Mouse (Mus musculus) heart, embryonic 14.5 days (tissue): ENCODE measurements around the gene Rgs16. TPM values are rescaled to one million over a fixed set of nuclear protein-coding genes. Genes with fewer than 3 reads are reported as not detected.

ENCODE experiments used
- ATAC-seq: fragments of 200-750 bp; cut with Nextera tagmentation; 2 replicates; pipeline ENCODE4 v1.8.0; 2017; ENCODE audit warnings: low read depth, moderate TSS enrichment; ENCODE audit not compliant: insufficient number of reproducible peaks, insufficient read depth, low FRiP score
- H3K27ac ChIP-seq, 2 experiments: fragments of 200-500 bp in 1 of 2; fragments of 300-500 bp in 1 of 2; sonication (generic) in 1 of 2; replicated peaks in 1 of 2; 2 replicates each; pipeline ENCODE4 v1.5.1; 2012 to 2014; ENCODE audit warnings: low read depth in 2 of 2, low read length in 2 of 2, control low read depth in 1 of 2, mild to moderate bottlenecking in 1 of 2, mixed read lengths in 1 of 2; ENCODE audit not compliant: control insufficient read depth in 1 of 2, insufficient read depth in 1 of 2
- H3K27me3 ChIP-seq: fragments of 300-500 bp; sonication (generic); 2 replicates; pipeline ENCODE4 v1.6.1; 2014; ENCODE audit warnings: mild to moderate bottlenecking, low read length, control low read depth; ENCODE audit not compliant: control insufficient read depth, insufficient read depth
- H3K36me3 ChIP-seq: fragments of 300-500 bp; sonication (generic); 2 replicates; pipeline ENCODE4 v1.6.1; 2014; ENCODE audit warnings: mild to moderate bottlenecking, control low read depth, low read length, mixed read lengths; ENCODE audit not compliant: control insufficient read depth, insufficient read depth
- H3K4me1 ChIP-seq, 2 experiments: fragments of 200-500 bp in 1 of 2; fragments of 300-500 bp in 1 of 2; sonication (generic) in 1 of 2; 2 replicates each; pipeline ENCODE4 v1.6.1; 2012 to 2014; ENCODE audit warnings: low read length in 2 of 2, control low read depth in 1 of 2, mixed read lengths in 1 of 2; ENCODE audit not compliant: control insufficient read depth in 2 of 2, insufficient read depth in 2 of 2
- H3K4me2 ChIP-seq: fragments of 300-500 bp; sonication (generic); 2 replicates; pipeline ENCODE4 v1.6.1; 2014; ENCODE audit warnings: mild to moderate bottlenecking, low read length
- H3K4me3 ChIP-seq, 2 experiments: fragments of 200-500 bp in 1 of 2; fragments of 300-500 bp in 1 of 2; sonication (generic) in 1 of 2; 2 replicates each; pipeline ENCODE4 v1.5.1; 2012 to 2014; ENCODE audit warnings: low read length in 2 of 2, mild to moderate bottlenecking in 2 of 2, control low read depth in 1 of 2, low read depth in 1 of 2, moderate library complexity in 1 of 2; ENCODE audit not compliant: control insufficient read depth in 1 of 2, insufficient read depth in 1 of 2
- H3K9ac ChIP-seq: fragments of 300-500 bp; sonication (generic); 2 replicates; pipeline ENCODE4 v1.6.1; 2014; ENCODE audit warnings: mild to moderate bottlenecking, low read length
- H3K9me3 ChIP-seq: fragments of 300-500 bp; sonication (generic); 2 replicates; pipeline ENCODE4 v1.6.1; 2016; ENCODE audit warnings: low read length, control low read depth; ENCODE audit not compliant: control insufficient read depth
- WGBS: fragments of 180-500 bp; shearing (Covaris S2); extraction: QIAGEN DNeasy Blood & Tissue Kit; methylation state at CpG from one replicate; pipeline ENCODE4 v1.1.7; 2014; 5-methylcytosine and 5-hydroxymethylcytosine counted together
- polyA plus RNA-seq: library from polyadenylated mRNA; unstranded; fragments of >200 nt; fragmentation: Nextera tagmentation; extraction: Ambion mirVana; gene quantifications from 2 replicates; pipeline ENCODE4 v1.2.1, GENCODE M21; 2014

The Rgs16 gene
- polyA plus RNA-seq, 1 experiment from 2014 or later, result 2.2 TPM

- ATAC-seq, result no peak
Observed at GRCm38 (mm10) chr1:153769998-153770775, 30.0 kb downstream of the Rgs16 start.

GRCm38 (mm10) chr1:153770776-153771167, 30.6 kb downstream of the Rgs16 start:
- 84% methylated on average over 1 of the region's 1 CpGs for WGBS
- no peak for ATAC-seq
- no peaks in the 10 kb centered on the region for H3K9me3 ChIP-seq
- no peak overlapping the region for H3K27ac ChIP-seq
- H3K4me3 ChIP-seq, result no peak overlapping the region
- H3K36me3 ChIP-seq, result no peaks in the 10 kb centered on the region
- no peak overlapping the region for H3K9ac ChIP-seq
- H3K4me1 ChIP-seq, result peaks cover 4% of the 10 kb centered on the region in 2 experiments
- no peak overlapping the region for H3K4me2 ChIP-seq
- no peaks in the 10 kb centered on the region for H3K27me3 ChIP-seq

More at GRCm38 (mm10) chr1:153769998-153770775, 30.0 kb downstream of the Rgs16 start:
- Histone ChIP-seq H3K4me1 (peaks cover 4 to 5% of the 10 kb centered on the region in 2 experiments), H3K27me3 (no peaks in the 10 kb centered on the region), H3K36me3 (no peaks in the 10 kb centered on the region), H3K27ac (no peak overlapping the region), H3K4me3 (no peak overlapping the region), H3K4me2 (no peak overlapping the region), H3K9me3 (no peaks in the 10 kb centered on the region), H3K9ac (no peak overlapping the region)
- WGBS, result 77% methylated on average over 10 of the region's 10 CpGs

- H3K9ac ChIP-seq, result no peak overlapping the region
- H3K27ac ChIP-seq, result no peak overlapping the region
- no peak overlapping the region for H3K4me2 ChIP-seq
- H3K4me3 ChIP-seq, result no peak overlapping the region
- no peaks in the 10 kb centered on the region for H3K36me3 ChIP-seq
- no peaks in the 10 kb centered on the region for H3K9me3 ChIP-seq
- no peaks in the 10 kb centered on the region for H3K4me1 ChIP-seq
- WGBS, result 74% methylated on average over 6 of the region's 6 CpGs
- no peaks in the 10 kb centered on the region for H3K27me3 ChIP-seq
- no peak for ATAC-seq
Observed at GRCm38 (mm10) chr1:153775174-153775573, 35.0 kb downstream of the Rgs16 start.

GRCm38 (mm10) chr1:153776257-153776656, 36.1 kb downstream of the Rgs16 start:
- no peak overlapping the region for H3K4me3 ChIP-seq
- ATAC-seq, result no peak
- no peaks in the 10 kb centered on the region for H3K9me3 ChIP-seq
- H3K27me3 ChIP-seq, result no peaks in the 10 kb centered on the region
- H3K4me2 ChIP-seq, result no peak overlapping the region
- no peaks in the 10 kb centered on the region for H3K36me3 ChIP-seq
- no peak overlapping the region for H3K9ac ChIP-seq
- H3K27ac ChIP-seq, result no peak overlapping the region
- H3K4me1 ChIP-seq, result no peaks in the 10 kb centered on the region
- 88% methylated on average over 7 of the region's 7 CpGs for WGBS

GRCm38 (mm10) chr1:153778205-153778604, 38.1 kb downstream of the Rgs16 start:
- Histone ChIP-seq H3K27me3 (no peaks in the 10 kb centered on the region), H3K9ac (no peak overlapping the region), H3K27ac (no peak overlapping the region), H3K4me2 (no peak overlapping the region), H3K4me3 (no peak overlapping the region), H3K9me3 (no peaks in the 10 kb centered on the region), H3K36me3 (no peaks in the 10 kb centered on the region), H3K4me1 (no peaks in the 10 kb centered on the region)
- ATAC-seq, result no peak
- WGBS, result 85% methylated on average over 10 of the region's 10 CpGs

GRCm38 (mm10) chr1:153783339-153783738, 43.2 kb downstream of the Rgs16 start:
- no peak overlapping the region for H3K4me3 ChIP-seq
- H3K36me3 ChIP-seq, result no peaks in the 10 kb centered on the region
- H3K27me3 ChIP-seq, result no peaks in the 10 kb centered on the region
- no peak overlapping the region for H3K4me2 ChIP-seq
- no peak for ATAC-seq
- no peaks in the 10 kb centered on the region for H3K9me3 ChIP-seq
- no peak overlapping the region for H3K9ac ChIP-seq
- H3K27ac ChIP-seq, result no peak overlapping the region
- H3K4me1 ChIP-seq, result no peaks in the 10 kb centered on the region
- WGBS, result 48% methylated on average over 1 of the region's 1 CpGs

DNA sequence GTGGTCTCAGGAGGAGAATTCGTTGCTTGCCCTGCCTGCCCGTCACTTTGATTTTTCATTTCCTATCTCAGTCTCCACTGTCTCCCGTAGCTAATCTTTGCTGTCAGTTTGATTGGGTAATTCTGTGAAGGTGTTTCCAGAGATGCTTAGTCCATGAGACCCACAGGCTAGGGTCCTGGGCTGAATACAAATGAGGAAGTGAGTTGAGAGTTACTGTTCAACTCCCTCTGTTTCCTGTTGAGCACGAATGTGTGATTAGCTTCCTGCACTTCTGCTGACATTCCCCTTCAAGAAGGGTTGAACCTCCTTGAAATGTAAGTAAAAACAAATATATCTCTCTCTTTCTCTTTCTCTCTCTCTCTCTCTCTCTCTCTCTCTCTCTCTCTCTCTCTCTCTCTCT, 45.5 kb downstream of the Rgs16 start:
- Histone ChIP-seq H3K36me3 (no peaks in the 10 kb centered on the region), H3K4me3 (no peak overlapping the region), H3K27me3 (no peaks in the 10 kb centered on the region), H3K9ac (no peak overlapping the region), H3K9me3 (no peaks in the 10 kb centered on the region), H3K4me2 (no peak overlapping the region), H3K27ac (no peak overlapping the region), H3K4me1 (no peaks in the 10 kb centered on the region)
- ATAC-seq, result no peak
- WGBS, result 46% methylated on average over 4 of the region's 4 CpGs

- WGBS, result 55% methylated on average over 2 of the region's 2 CpGs
- Histone ChIP-seq H3K4me1 (no peaks in the 10 kb centered on the region), H3K9me3 (no peaks in the 10 kb centered on the region), H3K9ac (no peak overlapping the region), H3K4me2 (no peak overlapping the region), H3K4me3 (no peak overlapping the region), H3K27ac (no peak overlapping the region), H3K27me3 (no peaks in the 10 kb centered on the region), H3K36me3 (no peaks in the 10 kb centered on the region)
- no peak for ATAC-seq
Observed at GRCm38 (mm10) chr1:153790708-153791107, 50.6 kb downstream of the Rgs16 start.
